In the genomic region with DNA sequence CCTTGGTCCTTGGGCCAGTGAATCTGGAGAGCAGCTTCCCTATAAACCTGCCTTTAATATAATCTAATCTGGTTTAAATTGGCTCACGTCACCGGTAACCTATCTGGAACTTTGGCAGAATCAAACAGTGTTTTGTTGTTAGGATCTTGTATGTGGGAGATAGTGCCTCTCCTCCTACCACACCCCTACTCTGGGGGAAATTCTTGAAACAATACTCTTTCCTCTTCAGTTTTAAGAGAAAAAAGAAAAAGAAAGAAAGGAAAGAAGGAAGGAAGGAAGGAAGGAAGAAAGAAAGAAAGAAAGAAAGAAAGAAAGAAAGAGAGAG, we compare ENCODE assay signal across 15 mouse cellular contexts. TPM values are rescaled to one million over a fixed set of nuclear protein-coding genes. Genes with fewer than 3 reads are reported as not detected.
DNase-seq lines count a peak whose midpoint lies in the region; ATAC-seq lines count a peak whose summit lies in the region.
"Had no signal": no experiment of that assay in that cellular context is flagged by ENCODE, and none has a peak within 500 bp of the region (broad histone marks: within the 10 kb centered on the region; RNA-seq: fewer than 3 reads in every experiment).

No protein-coding gene starts in this region.

- 0 out of 4 replicates have a peak overlapping the region, but pooled peaks of 1 of the 2 experiments have one; percentile 15 for H3K4me3 ChIP-seq in heart, embryonic 14.5 days (ENCODE audit: control insufficient read depth in 1 of 2, insufficient read depth in 1 of 2, low read depth in 1 of 2, low read length in 2 of 2)
- H3K4me3 ChIP-seq in midbrain, embryonic 11.5 days (ENCODE audit: low read depth, low read length), result no peak overlapping the region
- no peak overlapping the region for H3K4me3 ChIP-seq in midbrain, embryonic 16.5 days (ENCODE audit: low read depth, low read length)
- peak overlapping the region; percentile 47 for H3K4me3 ChIP-seq in liver, embryonic 12.5 days
- no peak overlapping the region for H3K4me3 ChIP-seq in stomach, embryonic 16.5 days (replicated peaks; ENCODE audit: low read length)
- H3K4me3 ChIP-seq: midbrain, embryonic 13.5 days had no signal

- no peaks in the 10 kb centered on the region for H3K27me3 ChIP-seq in heart, embryonic 14.5 days (ENCODE audit: control insufficient read depth, insufficient read depth, low read length)
- no peaks in the 10 kb centered on the region for H3K27me3 ChIP-seq in midbrain, embryonic 11.5 days (ENCODE audit: control insufficient read depth, insufficient read depth, low read length)
- no peaks in the 10 kb centered on the region for H3K27me3 ChIP-seq in midbrain, embryonic 16.5 days (ENCODE audit: control insufficient read depth, insufficient read depth, low read depth, low read length)
- H3K27me3 ChIP-seq in liver, embryonic 12.5 days (replicated peaks), result 0 out of 2 replicates have a peak, but pooled peaks cover 4% of the 10 kb centered on the region
- no peaks in the 10 kb centered on the region for H3K27me3 ChIP-seq in stomach, embryonic 16.5 days (ENCODE audit: control insufficient read depth, insufficient read depth, low read length)
- H3K27me3 ChIP-seq: midbrain, embryonic 13.5 days had no signal

- peak overlapping the region; percentile 38 for H3K4me2 ChIP-seq in heart, embryonic 14.5 days (ENCODE audit: low read length)
- H3K4me2 ChIP-seq in midbrain, embryonic 11.5 days, result no peak overlapping the region
- no peak overlapping the region for H3K4me2 ChIP-seq in midbrain, embryonic 16.5 days (ENCODE audit: low read length)
- H3K4me2 ChIP-seq in liver, embryonic 12.5 days, result peak overlapping the region; percentile 77
- peak overlapping the region; percentile 13; the same call in 1 of the 2 replicates for H3K4me2 ChIP-seq in stomach, embryonic 16.5 days (ENCODE audit: low read depth, low read length)
- H3K4me2 ChIP-seq: midbrain, embryonic 13.5 days had no signal

- peak overlapping the region; percentile 27 to 38 for H3K27ac ChIP-seq in heart, embryonic 14.5 days (replicated peaks in 1 of 2; ENCODE audit: control insufficient read depth in 1 of 2, insufficient read depth in 1 of 2, low read depth in 2 of 2, low read length in 2 of 2)
- H3K27ac ChIP-seq in midbrain, embryonic 11.5 days (ENCODE audit: low read depth, low read length), result no peak overlapping the region
- no peak overlapping the region for H3K27ac ChIP-seq in midbrain, embryonic 16.5 days (ENCODE audit: low read length)
- H3K27ac ChIP-seq in liver, embryonic 12.5 days, result peak overlapping the region; percentile 91
- H3K27ac ChIP-seq in stomach, embryonic 16.5 days (ENCODE audit: low read length), result no peak overlapping the region
- H3K27ac ChIP-seq: midbrain, embryonic 13.5 days had no signal

- ATAC-seq in heart, embryonic 14.5 days (ENCODE audit: insufficient number of reproducible peaks, insufficient read depth, low FRiP score, low read depth), result no peak
- ATAC-seq in midbrain, embryonic 11.5 days (ENCODE audit: low FRiP score), result no peak
- ATAC-seq in midbrain, embryonic 16.5 days, result no peak
- ATAC-seq in liver, embryonic 12.5 days, result peak; percentile 57
- ATAC-seq in stomach, embryonic 16.5 days (ENCODE audit: insufficient read depth, low FRiP score), result no peak
- ATAC-seq: activated CD4-positive, CD25-positive, alpha-beta regulatory T cell, adult 4 months; hindbrain, embryonic 16.5 days; midbrain, embryonic 13.5 days had no signal

- H3K9me3 ChIP-seq in heart, embryonic 14.5 days (ENCODE audit: control insufficient read depth, low read length), result no peaks in the 10 kb centered on the region
- H3K9me3 ChIP-seq in midbrain, embryonic 11.5 days (ENCODE audit: control insufficient read depth, low read length), result no peaks in the 10 kb centered on the region
- H3K9me3 ChIP-seq in midbrain, embryonic 16.5 days (replicated peaks; ENCODE audit: control insufficient read depth, low read length, poor library complexity, severe bottlenecking), result no peaks in the 10 kb centered on the region
- no peaks in the 10 kb centered on the region for H3K9me3 ChIP-seq in liver, embryonic 12.5 days (replicated peaks)
- H3K9me3 ChIP-seq in stomach, embryonic 16.5 days (replicated peaks; ENCODE audit: control insufficient read depth, low read length), result no peaks in the 10 kb centered on the region
- H3K9me3 ChIP-seq: midbrain, embryonic 13.5 days had no signal

- no peaks in the 10 kb centered on the region for H3K36me3 ChIP-seq in heart, embryonic 14.5 days (ENCODE audit: control insufficient read depth, insufficient read depth, low read length)
- H3K36me3 ChIP-seq in midbrain, embryonic 11.5 days (ENCODE audit: control insufficient read depth, insufficient read depth, low read length), result no peaks in the 10 kb centered on the region
- no peaks in the 10 kb centered on the region for H3K36me3 ChIP-seq in midbrain, embryonic 16.5 days (ENCODE audit: control insufficient read depth, insufficient read depth, low read length)
- H3K36me3 ChIP-seq in liver, embryonic 12.5 days, result no peaks in the 10 kb centered on the region
- no peaks in the 10 kb centered on the region for H3K36me3 ChIP-seq in stomach, embryonic 16.5 days (ENCODE audit: control insufficient read depth, insufficient read depth, low read length)
- H3K36me3 ChIP-seq: midbrain, embryonic 13.5 days had no signal

- no peak overlapping the region for H3K9ac ChIP-seq in heart, embryonic 14.5 days (ENCODE audit: low read length)
- no peak overlapping the region for H3K9ac ChIP-seq in midbrain, embryonic 11.5 days (ENCODE audit: low read length)
- no peak overlapping the region for H3K9ac ChIP-seq in midbrain, embryonic 16.5 days (ENCODE audit: low read depth, low read length)
- H3K9ac ChIP-seq in liver, embryonic 12.5 days, result peak overlapping the region; percentile 71
- H3K9ac ChIP-seq in stomach, embryonic 16.5 days (ENCODE audit: low read length), result no peak overlapping the region
- H3K9ac ChIP-seq: midbrain, embryonic 13.5 days had no signal

- DNase-seq in heart, adult 8-10 months (ENCODE audit: low spot score), result no peak
- DNase-seq in midbrain, embryonic 11.5 days (ENCODE audit: low spot score, missing footprints), result peak; percentile 8
- DNase-seq in left cerebral cortex, adult 18-20 months (ENCODE audit: low spot score in 2 of 2), result no peak
- no peak for DNase-seq in cerebellum, adult 9-11 months
- DNase-seq: cerebellum, adult 11-12 months; gastrocnemius, postnatal 36 days; kidney, adult 9 months; thymus, postnatal 36 days had no signal

- WGBS in heart, embryonic 14.5 days, result 9% methylated on average over 2 of the region's 2 CpGs
- WGBS in midbrain, embryonic 11.5 days, result 64% methylated on average over 2 of the region's 2 CpGs
- WGBS in midbrain, embryonic 16.5 days, result 56% methylated on average over 2 of the region's 2 CpGs
- 14% methylated on average over 2 of the region's 2 CpGs for whole genome bisulfite sequencing in liver, embryonic 12.5 days (ENCODE audit: insufficient replicate concordance)
- 39% methylated on average over 2 of the region's 2 CpGs for whole genome bisulfite sequencing in stomach, embryonic 16.5 days

- H3K4me1 ChIP-seq in heart, embryonic 14.5 days (ENCODE audit: control insufficient read depth in 2 of 2, insufficient read depth in 2 of 2, low read length in 2 of 2), result peaks cover 26 to 35% of the 10 kb centered on the region in 2 experiments
- peaks cover 6% of the 10 kb centered on the region; the same call in 1 of the 2 replicates for H3K4me1 ChIP-seq in midbrain, embryonic 11.5 days (ENCODE audit: control insufficient read depth, insufficient read depth, low read length)
- H3K4me1 ChIP-seq in midbrain, embryonic 16.5 days (ENCODE audit: control insufficient read depth, insufficient read depth, low read length), result peaks cover 5% of the 10 kb centered on the region; the same call in 1 of the 2 replicates
- peaks cover 76% of the 10 kb centered on the region for H3K4me1 ChIP-seq in liver, embryonic 12.5 days
- peaks cover 11% of the 10 kb centered on the region for H3K4me1 ChIP-seq in stomach, embryonic 16.5 days (ENCODE audit: control insufficient read depth, insufficient read depth, low read length)

RNA-seq across cellular contexts. Expression of gene Zfp644, which starts 13.0 kb away (rescaled TPM):
- polyA plus RNA-seq in heart, embryonic 14.5 days (2014; fragmentation: Nextera tagmentation; extraction: Ambion mirVana), result 70.6 and 74.3 TPM in 2 replicates
- 10 to 100 TPM; 51.8 to 59.0 (median 58.6) TPM for total RNA-seq in heart, adult 8-10 months (2022)
- 77.6 and 89.9 TPM in 2 replicates for polyA plus RNA-seq in midbrain, embryonic 11.5 days (2014; fragmentation: Nextera tagmentation; extraction: Ambion mirVana)
- polyA plus RNA-seq in midbrain, embryonic 16.5 days (2015; fragmentation: Nextera tagmentation; extraction: Ambion mirVana), result 64.7 and 73.4 TPM in 2 replicates
- 23.2 and 26.3 TPM in 2 replicates for polyA plus RNA-seq in liver, embryonic 12.5 days (2016; fragmentation: Nextera tagmentation; extraction: Ambion mirVana)
- polyA plus RNA-seq in stomach, embryonic 16.5 days (2015; fragmentation: Nextera tagmentation; extraction: Ambion mirVana), result 40.5 and 47.0 TPM in 2 replicates
- 100 to 1,000 TPM; 125 to 129 TPM for total RNA-seq in left cerebral cortex, adult 18-20 months (2021)

Comparison
In these comparisons a context has a peak if more than half of its experiments do, and no peak if none do; other contexts are left out.
1. H3K27ac ChIP-seq: peak in heart, embryonic 14.5 days (2 of 2) and liver, embryonic 12.5 days (single experiment); none in midbrain, embryonic 11.5 days (single experiment), midbrain, embryonic 16.5 days (single experiment) and stomach, embryonic 16.5 days (single experiment).
2. H3K4me2 ChIP-seq: peak in heart, embryonic 14.5 days (single experiment), liver, embryonic 12.5 days (single experiment) and stomach, embryonic 16.5 days (single experiment); none in midbrain, embryonic 11.5 days (single experiment) and midbrain, embryonic 16.5 days (single experiment).